Mouse (Mus musculus): ENCODE data around the gene Sik3. TPM values are rescaled to one million over a fixed set of nuclear protein-coding genes. Genes with fewer than 3 reads are reported as not detected.

Gene Sik3
- polyA plus RNA-seq (2014; fragmentation: Nextera tagmentation; extraction: Ambion mirVana), result 10.0 and 10.1 TPM in 2 replicates

DNA sequence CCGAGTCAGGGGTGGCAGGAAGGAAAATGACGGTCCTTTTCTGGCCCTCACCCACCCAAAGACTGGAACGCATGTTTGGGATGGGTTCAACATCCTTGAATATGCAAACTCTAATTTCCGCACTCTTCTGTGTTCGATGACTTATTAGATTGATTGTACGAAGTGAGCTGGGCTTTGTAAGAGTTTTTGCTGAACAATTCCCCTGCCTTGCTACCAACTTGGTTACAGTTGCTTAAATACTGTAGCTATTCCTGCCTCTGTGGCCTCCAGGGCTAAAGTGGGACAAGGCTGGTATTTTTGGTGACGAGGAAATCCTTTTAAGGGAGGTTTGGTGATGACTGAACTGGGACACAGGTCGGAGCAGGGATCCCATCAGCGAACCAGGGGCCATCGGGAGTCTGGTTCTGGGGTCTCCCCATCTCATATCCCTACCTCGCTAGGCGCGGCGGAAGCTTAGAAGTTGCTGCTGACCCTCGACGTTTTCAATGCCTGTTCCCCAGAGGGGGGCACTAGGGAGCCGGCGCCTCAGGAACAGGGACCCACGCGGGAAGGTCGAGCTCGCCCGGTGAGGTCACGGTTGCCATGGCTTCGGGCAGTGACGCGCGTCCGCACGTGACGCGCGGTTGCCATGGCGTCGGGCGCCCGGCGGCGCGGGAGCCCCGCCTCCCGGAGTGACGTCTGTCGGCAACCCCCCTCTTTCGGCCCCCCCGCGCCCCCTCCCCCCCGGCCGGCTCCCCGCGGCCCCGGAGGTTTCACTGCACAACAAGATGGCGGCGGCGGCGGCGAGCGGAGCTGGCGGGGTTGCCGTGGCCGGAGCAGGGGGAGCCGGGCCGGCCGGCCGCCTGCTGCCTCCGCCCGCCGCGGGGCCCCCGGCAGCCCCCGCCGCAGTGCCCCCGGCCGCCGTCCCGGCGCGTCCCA is at the start of gene Sik3, which contains the start of gene Pafah1b2:
Gene Sik3, plus strand, starts transcription at position 730 of the 918 bp plus-strand sequence.
Gene Pafah1b2, minus strand, starts transcription at position 600 of the 918 bp plus-strand sequence.
- ATAC-seq (replicated peaks; ENCODE audit: insufficient number of reproducible peaks, low FRiP score, low TSS enrichment), result peak; percentile 87
- Histone ChIP-seq H3K27ac (ENCODE audit: low read depth, low read length) (peak within 1 kb of the TSS; percentile 90), H3K27me3 (ENCODE audit: control insufficient read depth, insufficient read depth, low read length) (no peaks in the 10 kb centered on the region), H3K36me3 (ENCODE audit: control insufficient read depth, insufficient read depth, low read length) (no peaks in the 10 kb centered on the region), H3K9me3 (replicated peaks; ENCODE audit: control insufficient read depth, low read length) (no peaks in the 10 kb centered on the region), H3K4me3 (ENCODE audit: low read depth, low read length) (peak within 1 kb of the TSS; percentile 96), H3K4me2 (peak within 1 kb of the TSS; percentile 76), H3K4me1 (ENCODE audit: control insufficient read depth, insufficient read depth, low read length) (peaks cover 34% of the 10 kb centered on the region), H3K9ac (ENCODE audit: low read depth, low read length) (peak within 1 kb of the TSS; percentile 98)
- 3% methylated on average over 37 of the region's 78 CpGs for WGBS (ENCODE audit: insufficient replicate concordance)

GRCm38 (mm10) chr9:45963577-45963976 is 49.0 kb upstream of the Sik3 start:
- H3K9me3 ChIP-seq (replicated peaks; ENCODE audit: control insufficient read depth, low read length), result no peaks in the 10 kb centered on the region

DNA sequence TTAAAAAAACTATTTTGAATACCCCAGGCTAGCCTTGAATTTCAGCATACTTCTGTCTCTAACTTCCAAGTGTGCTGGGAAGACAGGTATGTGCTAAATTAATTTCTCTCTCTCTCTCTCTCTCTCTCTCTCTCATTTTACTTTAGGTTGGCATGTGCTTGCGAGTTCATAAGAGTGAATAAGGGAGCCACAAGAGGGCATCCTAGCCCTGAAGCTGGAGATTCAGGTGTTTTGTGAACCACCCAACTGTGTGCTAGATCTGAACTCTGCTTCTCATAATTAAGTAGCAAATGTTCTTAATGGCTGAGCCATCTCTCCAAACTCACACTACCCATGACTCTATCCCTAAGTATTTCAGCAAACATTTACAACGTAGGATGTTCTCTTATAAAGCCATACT is 35.7 kb upstream of the Sik3 start:
- ATAC-seq (replicated peaks; ENCODE audit: insufficient number of reproducible peaks, low FRiP score, low TSS enrichment), result no peak
- H3K36me3 ChIP-seq (ENCODE audit: control insufficient read depth, insufficient read depth, low read length), result peaks cover 20% of the 10 kb centered on the region

More at GRCm38 (mm10) chr9:45963577-45963976, 49.0 kb upstream of the Sik3 start:
- H3K4me1 ChIP-seq (ENCODE audit: control insufficient read depth, insufficient read depth, low read length), result peaks cover 8% of the 10 kb centered on the region; the same call in 1 of the 2 replicates
- H3K27me3 ChIP-seq (ENCODE audit: control insufficient read depth, insufficient read depth, low read length), result no peaks in the 10 kb centered on the region
- H3K9ac ChIP-seq (ENCODE audit: low read depth, low read length), result no peak overlapping the region
- H3K4me2 ChIP-seq, result no peak overlapping the region
- H3K27ac ChIP-seq (ENCODE audit: low read depth, low read length), result no peak overlapping the region
- ATAC-seq (replicated peaks; ENCODE audit: insufficient number of reproducible peaks, low FRiP score, low TSS enrichment), result no peak
- H3K4me3 ChIP-seq (ENCODE audit: low read depth, low read length), result no peak overlapping the region
- peaks cover 18% of the 10 kb centered on the region; the same call in 1 of the 2 replicates for H3K36me3 ChIP-seq (ENCODE audit: control insufficient read depth, insufficient read depth, low read length)
- WGBS (ENCODE audit: insufficient replicate concordance), result 84% methylated on average over 6 of the region's 6 CpGs

GRCm38 (mm10) chr9:45979778-45980177 is 32.8 kb upstream of the Sik3 start:
- no peak overlapping the region for H3K9ac ChIP-seq (ENCODE audit: low read depth, low read length)
- H3K4me1 ChIP-seq (ENCODE audit: control insufficient read depth, insufficient read depth, low read length), result peaks cover 11% of the 10 kb centered on the region
- H3K27ac ChIP-seq (ENCODE audit: low read depth, low read length), result no peak overlapping the region
- WGBS (ENCODE audit: insufficient replicate concordance), result 91% methylated on average over 2 of the region's 2 CpGs
- ATAC-seq (replicated peaks; ENCODE audit: insufficient number of reproducible peaks, low FRiP score, low TSS enrichment), result no peak
- H3K36me3 ChIP-seq (ENCODE audit: control insufficient read depth, insufficient read depth, low read length), result peaks cover 6% of the 10 kb centered on the region
- H3K4me3 ChIP-seq (ENCODE audit: low read depth, low read length), result no peak overlapping the region
- H3K4me2 ChIP-seq, result no peak overlapping the region
- no peaks in the 10 kb centered on the region for H3K9me3 ChIP-seq (replicated peaks; ENCODE audit: control insufficient read depth, low read length)
- H3K27me3 ChIP-seq (ENCODE audit: control insufficient read depth, insufficient read depth, low read length), result no peaks in the 10 kb centered on the region

More for the DNA sequence above, 35.7 kb upstream of the Sik3 start:
- H3K27me3 ChIP-seq (ENCODE audit: control insufficient read depth, insufficient read depth, low read length), result no peaks in the 10 kb centered on the region
- no peak overlapping the region for H3K4me3 ChIP-seq (ENCODE audit: low read depth, low read length)
- H3K4me1 ChIP-seq (ENCODE audit: control insufficient read depth, insufficient read depth, low read length), result no peaks in the 10 kb centered on the region; the same call in 1 of the 2 replicates
- no peak overlapping the region for H3K9ac ChIP-seq (ENCODE audit: low read depth, low read length)
- 88% methylated on average over 2 of the region's 2 CpGs for WGBS (ENCODE audit: insufficient replicate concordance)
- no peak overlapping the region for H3K4me2 ChIP-seq
- H3K9me3 ChIP-seq (replicated peaks; ENCODE audit: control insufficient read depth, low read length), result no peaks in the 10 kb centered on the region
- H3K27ac ChIP-seq (ENCODE audit: low read depth, low read length), result no peak overlapping the region

DNA sequence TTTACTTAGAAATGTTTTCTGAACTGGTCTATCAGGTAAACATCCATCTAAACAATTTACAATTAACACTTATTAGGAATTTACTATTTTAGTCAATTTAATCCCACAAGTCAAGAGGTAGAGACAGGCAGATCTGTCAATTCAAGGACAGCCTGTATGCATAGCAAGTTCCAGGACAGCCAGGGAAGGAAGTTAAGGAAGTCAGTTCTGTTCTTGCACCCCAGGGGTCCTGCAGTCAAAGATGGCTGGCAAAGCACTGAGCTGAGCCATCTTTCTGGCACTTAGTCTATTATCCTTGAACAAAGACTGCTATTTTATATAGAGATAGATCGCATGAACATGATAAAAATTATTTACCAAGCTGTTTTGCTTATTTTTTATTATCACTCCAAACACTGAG is 32.0 kb upstream of the Sik3 start:
- Histone ChIP-seq H3K9ac (ENCODE audit: low read depth, low read length) (no peak overlapping the region), H3K27ac (ENCODE audit: low read depth, low read length) (no peak overlapping the region), H3K4me3 (ENCODE audit: low read depth, low read length) (no peak overlapping the region), H3K4me1 (ENCODE audit: control insufficient read depth, insufficient read depth, low read length) (peaks cover 11% of the 10 kb centered on the region), H3K4me2 (no peak overlapping the region), H3K27me3 (ENCODE audit: control insufficient read depth, insufficient read depth, low read length) (no peaks in the 10 kb centered on the region), H3K9me3 (replicated peaks; ENCODE audit: control insufficient read depth, low read length) (no peaks in the 10 kb centered on the region), H3K36me3 (ENCODE audit: control insufficient read depth, insufficient read depth, low read length) (no peaks in the 10 kb centered on the region)
- no peak for ATAC-seq (replicated peaks; ENCODE audit: insufficient number of reproducible peaks, low FRiP score, low TSS enrichment)
- 85% methylated on average over 1 of the region's 1 CpGs for WGBS (ENCODE audit: insufficient replicate concordance)

GRCm38 (mm10) chr9:45981331-45981730 is 31.3 kb upstream of the Sik3 start:
- ATAC-seq (replicated peaks; ENCODE audit: insufficient number of reproducible peaks, low FRiP score, low TSS enrichment), result no peak
- Histone ChIP-seq H3K4me2 (no peak overlapping the region), H3K36me3 (ENCODE audit: control insufficient read depth, insufficient read depth, low read length) (no peaks in the 10 kb centered on the region), H3K4me3 (ENCODE audit: low read depth, low read length) (no peak overlapping the region), H3K27ac (ENCODE audit: low read depth, low read length) (no peak overlapping the region), H3K9me3 (replicated peaks; ENCODE audit: control insufficient read depth, low read length) (no peaks in the 10 kb centered on the region), H3K4me1 (ENCODE audit: control insufficient read depth, insufficient read depth, low read length) (peaks cover 11% of the 10 kb centered on the region), H3K9ac (ENCODE audit: low read depth, low read length) (no peak overlapping the region), H3K27me3 (ENCODE audit: control insufficient read depth, insufficient read depth, low read length) (no peaks in the 10 kb centered on the region)

- peak overlapping the region; percentile 98 for H3K4me2 ChIP-seq
- peaks cover 11% of the 10 kb centered on the region for H3K4me1 ChIP-seq (ENCODE audit: control insufficient read depth, insufficient read depth, low read length)
- WGBS (ENCODE audit: insufficient replicate concordance), result 1% methylated on average over 23 of the region's 23 CpGs
- H3K9me3 ChIP-seq (replicated peaks; ENCODE audit: control insufficient read depth, low read length), result no peaks in the 10 kb centered on the region
- H3K4me3 ChIP-seq (ENCODE audit: low read depth, low read length), result peak overlapping the region; percentile 97
- ATAC-seq (replicated peaks; ENCODE audit: insufficient number of reproducible peaks, low FRiP score, low TSS enrichment), result 0 out of 2 replicates have a peak, but pooled peaks have one; percentile 25
- no peaks in the 10 kb centered on the region for H3K36me3 ChIP-seq (ENCODE audit: control insufficient read depth, insufficient read depth, low read length)
- no peaks in the 10 kb centered on the region for H3K27me3 ChIP-seq (ENCODE audit: control insufficient read depth, insufficient read depth, low read length)
- H3K9ac ChIP-seq (ENCODE audit: low read depth, low read length), result peak overlapping the region; percentile 98
- H3K27ac ChIP-seq (ENCODE audit: low read depth, low read length), result peak overlapping the region; percentile 93
Measured at GRCm38 (mm10) chr9:45983676-45984408, 28.8 kb upstream of the Sik3 start.

DNA sequence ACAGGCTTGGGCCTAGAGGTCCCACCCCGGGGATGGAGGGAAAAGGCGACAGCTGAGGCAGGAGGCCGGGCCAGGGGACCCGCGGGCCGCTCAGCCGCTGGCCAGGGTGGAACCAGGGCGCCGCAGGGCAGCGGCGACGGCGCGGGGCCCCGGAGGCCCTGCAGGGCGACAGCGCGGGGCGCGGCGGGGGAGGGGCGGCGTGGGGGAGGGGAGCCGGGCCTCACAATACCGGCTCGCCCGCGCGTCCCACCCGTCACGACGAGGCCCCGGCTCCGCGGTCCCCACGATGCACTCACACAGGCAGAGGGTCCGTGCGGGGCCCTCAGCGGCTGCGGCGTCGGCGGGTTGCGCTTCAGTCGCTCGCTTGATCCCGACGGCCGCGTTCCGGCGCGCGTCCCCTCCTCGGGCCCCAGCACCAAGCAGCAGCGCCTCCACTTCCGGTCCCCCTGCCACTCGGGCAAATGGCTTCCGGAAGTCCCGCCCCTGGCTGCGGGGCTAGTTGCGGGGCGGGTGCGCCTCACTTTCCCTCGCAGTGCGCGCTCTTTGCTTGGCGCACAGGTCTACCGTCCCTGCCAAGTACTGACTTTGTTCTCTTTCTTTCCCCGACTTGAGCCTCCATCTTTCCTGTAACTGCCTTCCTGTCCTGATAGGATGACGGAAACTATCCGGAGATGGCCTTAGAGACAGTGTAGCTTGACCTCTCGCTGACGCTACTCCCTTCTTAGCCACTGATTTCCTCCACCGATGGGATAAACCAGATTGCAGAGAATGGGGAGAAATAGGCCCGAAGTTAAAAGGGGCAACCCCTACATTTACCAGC is 28.0 kb upstream of the Sik3 start:
- Histone ChIP-seq H3K4me2 (peak overlapping the region; percentile 98), H3K27me3 (ENCODE audit: control insufficient read depth, insufficient read depth, low read length) (no peaks in the 10 kb centered on the region), H3K9ac (ENCODE audit: low read depth, low read length) (peak overlapping the region; percentile 98), H3K4me3 (ENCODE audit: low read depth, low read length) (peak overlapping the region; percentile 97), H3K9me3 (replicated peaks; ENCODE audit: control insufficient read depth, low read length) (no peaks in the 10 kb centered on the region), H3K27ac (ENCODE audit: low read depth, low read length) (peak overlapping the region; percentile 93), H3K4me1 (ENCODE audit: control insufficient read depth, insufficient read depth, low read length) (peaks cover 11% of the 10 kb centered on the region), H3K36me3 (ENCODE audit: control insufficient read depth, insufficient read depth, low read length) (no peaks in the 10 kb centered on the region)
- peak; percentile 88 for ATAC-seq (replicated peaks; ENCODE audit: insufficient number of reproducible peaks, low FRiP score, low TSS enrichment)
- 0% methylated on average over 32 of the region's 76 CpGs for WGBS (ENCODE audit: insufficient replicate concordance)
